42 mouse cellular contexts compared by ENCODE assay signal in genomic region chr2:11651476-11651875, GRCm38 (mm10). TPM values are rescaled to one million over a fixed set of nuclear protein-coding genes. Genes with fewer than 3 reads are reported as not detected.
DNase-seq lines count a peak whose midpoint lies in the region; ATAC-seq lines count a peak whose summit lies in the region.
"Had no signal": no experiment of that assay in that cellular context is flagged by ENCODE, and none has a peak within 500 bp of the region (broad histone marks: within the 10 kb centered on the region; RNA-seq: fewer than 3 reads in every experiment).

No protein-coding gene starts in this region.

- WGBS in intestine, embryonic 15.5 days: 33% methylated on average over 3 of the region's 3 CpGs

- no peaks in the 10 kb centered on the region for H3K4me1 ChIP-seq in intestine, embryonic 15.5 days (replicated peaks)
- H3K4me1 ChIP-seq: forebrain, embryonic 12.5 days; hindbrain, embryonic 10.5 days; hindbrain, embryonic 15.5 days; liver, embryonic 13.5 days; midbrain, embryonic 10.5 days; midbrain, embryonic 15.5 days; neural tube, embryonic 12.5 days had no signal

- no peaks in the 10 kb centered on the region for H3K27me3 ChIP-seq in intestine, embryonic 15.5 days (replicated peaks)
- H3K27me3 ChIP-seq: forebrain, embryonic 12.5 days; heart, embryonic 13.5 days; hindbrain, embryonic 15.5 days; liver, embryonic 13.5 days; midbrain, embryonic 15.5 days; neural tube, embryonic 12.5 days had no signal

- peak; percentile 89 for ATAC-seq in intestine, embryonic 15.5 days
- ATAC-seq: forebrain, postnatal 0 days; midbrain, embryonic 15.5 days had no signal

- H3K9ac ChIP-seq in intestine, embryonic 15.5 days: no peak overlapping the region
- H3K9ac ChIP-seq: forebrain, embryonic 12.5 days; forebrain, postnatal 0 days; heart, embryonic 13.5 days; hindbrain, embryonic 15.5 days; liver, embryonic 13.5 days; midbrain, embryonic 15.5 days; neural tube, embryonic 12.5 days had no signal

- H3K36me3 ChIP-seq in intestine, embryonic 15.5 days: no peaks in the 10 kb centered on the region
- H3K36me3 ChIP-seq: forebrain, embryonic 12.5 days; heart, embryonic 13.5 days; hindbrain, embryonic 10.5 days; hindbrain, embryonic 15.5 days; liver, embryonic 13.5 days; midbrain, embryonic 10.5 days; midbrain, embryonic 15.5 days; neural tube, embryonic 12.5 days had no signal

- H3K4me2 ChIP-seq in intestine, embryonic 15.5 days (replicated peaks): no peak overlapping the region
- H3K4me2 ChIP-seq: forebrain, embryonic 12.5 days; heart, embryonic 13.5 days; hindbrain, embryonic 15.5 days; liver, embryonic 13.5 days; midbrain, embryonic 15.5 days; neural tube, embryonic 12.5 days had no signal

- no peak overlapping the region for H3K27ac ChIP-seq in intestine, embryonic 15.5 days
- H3K27ac ChIP-seq: forebrain, embryonic 12.5 days; heart, embryonic 13.5 days; hindbrain, embryonic 10.5 days; hindbrain, embryonic 15.5 days; layer of hippocampus, adult 2 months; left cerebral cortex, adult 2 months; liver, embryonic 13.5 days; midbrain, embryonic 10.5 days; midbrain, embryonic 15.5 days; neural tube, embryonic 12.5 days had no signal

- no peaks in the 10 kb centered on the region for H3K9me3 ChIP-seq in intestine, embryonic 15.5 days
- H3K9me3 ChIP-seq: forebrain, embryonic 12.5 days; heart, embryonic 13.5 days; hindbrain, embryonic 10.5 days; hindbrain, embryonic 15.5 days; liver, embryonic 13.5 days; midbrain, embryonic 10.5 days; midbrain, embryonic 15.5 days; neural tube, embryonic 12.5 days had no signal

- no peak overlapping the region for H3K4me3 ChIP-seq in intestine, embryonic 15.5 days (replicated peaks)
- H3K4me3 ChIP-seq: erythroblast, embryonic 14.5 days; forebrain, embryonic 12.5 days; heart, embryonic 13.5 days; hindbrain, embryonic 10.5 days; hindbrain, embryonic 15.5 days; layer of hippocampus, adult 2 months; left cerebral cortex, adult 2 months; liver, embryonic 13.5 days; midbrain, embryonic 10.5 days; midbrain, embryonic 15.5 days; neural tube, embryonic 12.5 days had no signal

- DNase-seq in CD4-positive helper T cell, adult 2 months (ENCODE audit: low read depth, low spot score): peak; percentile 75
- DNase-seq in T-cell, adult 2 months (ENCODE audit: low spot score): peak; percentile 23
- DNase-seq in natural killer cell, adult 2 months (ENCODE audit: low spot score in 2 of 2): peak; percentile 30 to 40
- DNase-seq in adrenal gland, postnatal 25 days: no peak
- DNase-seq in adrenal gland, postnatal 14 days: no peak
- no peak for DNase-seq in cerebellum, postnatal 14 days
- DNase-seq: adrenal gland, postnatal 10 days; cerebellum, adult 18-20 months; cerebellum, postnatal 10 days; forebrain, postnatal 0 days; gastrocnemius, postnatal 10 days; heart, postnatal 10 days; kidney, adult 11 months; kidney, postnatal 25 days; liver, embryonic 13.5 days; lung, adult 2 months; lung, postnatal 10 days; thymus, adult 18-20 months; thymus, postnatal 25 days had no signal

RNA-seq across cellular contexts. Expression of gene Il2ra, which starts 8.9 kb away (rescaled TPM):
- 0.03 and 0.06 TPM in 2 replicates for polyA plus RNA-seq in intestine, embryonic 15.5 days (2015; fragmentation: Nextera tagmentation; extraction: Ambion mirVana)
- 0.12 TPM in 1 of 2 replicates, not detected in the other for total RNA-seq in adrenal gland, postnatal 25 days (2021)
- total RNA-seq in adrenal gland, postnatal 14 days (2021): 0.19 and 1.5 TPM in 2 replicates
- total RNA-seq: ES-E14; forebrain, postnatal 0 days; megakaryocyte progenitor cell, adult 5-6 weeks had no signal
- polyA plus RNA-seq: embryonic facial prominence, embryonic 14.5 days; forebrain, embryonic 12.5 days; forebrain, postnatal 0 days; hindbrain, embryonic 10.5 days; kidney, embryonic 14.5 days; limb, embryonic 14.5 days; liver, embryonic 13.5 days; midbrain, embryonic 10.5 days; neural tube, embryonic 12.5 days; stomach, embryonic 14.5 days had no signal

RNA-seq across cellular contexts. Expression of gene Gm17490, which starts 25.4 kb away (rescaled TPM):
- not detected in 2 replicates for polyA plus RNA-seq in intestine, embryonic 15.5 days (2015; fragmentation: Nextera tagmentation; extraction: Ambion mirVana)
- total RNA-seq in adrenal gland, postnatal 25 days (2021): not detected in 2 replicates
- not detected in 2 replicates for total RNA-seq in adrenal gland, postnatal 14 days (2021)
- total RNA-seq: adrenal gland, postnatal 10 days; ES-E14; forebrain, postnatal 0 days; gastrocnemius, postnatal 10 days; heart, adult 8-10 months; heart, postnatal 10 days; layer of hippocampus, adult 2 months; layer of hippocampus, postnatal 14 days; left cerebral cortex, adult 2 months; left cerebral cortex, postnatal 36 days; megakaryocyte progenitor cell, adult 5-6 weeks had no signal
- polyA plus RNA-seq: brain, embryonic 14.5 days; cortical plate, adult 2 months; embryonic facial prominence, embryonic 14.5 days; erythroblast, embryonic 14.5 days; forebrain, embryonic 12.5 days; forebrain, postnatal 0 days; gonadal fat pad, adult 2 months; heart, embryonic 13.5 days; hindbrain, embryonic 10.5 days; hindbrain, embryonic 15.5 days; kidney, embryonic 14.5 days; limb, embryonic 14.5 days; liver, embryonic 13.5 days; lung, adult 2 months; midbrain, embryonic 10.5 days; midbrain, embryonic 15.5 days; neural tube, embryonic 12.5 days; stomach, embryonic 14.5 days had no signal

RNA-seq across cellular contexts. Expression of gene Rbm17, which starts 47.5 kb away (rescaled TPM):
- polyA plus RNA-seq in intestine, embryonic 15.5 days (2015; fragmentation: Nextera tagmentation; extraction: Ambion mirVana): 128 and 138 TPM in 2 replicates
- 109 and 114 TPM in 2 replicates for total RNA-seq in adrenal gland, postnatal 25 days (2021)
- total RNA-seq in adrenal gland, postnatal 14 days (2021): 121 and 145 TPM in 2 replicates

RNA-seq across cellular contexts. Expression of gene Il15ra, which starts 53.6 kb away (rescaled TPM):
- polyA plus RNA-seq in intestine, embryonic 15.5 days (2015; fragmentation: Nextera tagmentation; extraction: Ambion mirVana): 2.1 and 2.6 TPM in 2 replicates
- total RNA-seq in adrenal gland, postnatal 25 days (2021): 16.3 and 27.1 TPM in 2 replicates
- total RNA-seq in adrenal gland, postnatal 14 days (2021): 50.8 and 59.1 TPM in 2 replicates
- polyA plus RNA-seq: erythroblast, embryonic 14.5 days; forebrain, embryonic 12.5 days had no signal

Comparison
In these comparisons a context has a peak if more than half of its experiments do, and no peak if none do; other contexts are left out.
1. DNase-seq: peak in CD4-positive helper T cell, adult 2 months (single experiment), T-cell, adult 2 months (single experiment) and natural killer cell, adult 2 months (2 of 2); none in adrenal gland, postnatal 25 days (single experiment), adrenal gland, postnatal 14 days (single experiment) and cerebellum, postnatal 14 days (0 of 2).